Mouse (Mus musculus) heart, adult 18-20 months (tissue): ENCODE results near the gene Gfpt1. TPM values are rescaled to one million over a fixed set of nuclear protein-coding genes. Genes with fewer than 3 reads are reported as not detected.

Experiments used
- DNase-seq, 2 experiments: peaks; one replicate each; pipeline ENCODE4 v3.0.0; 2021 to 2022; ENCODE audit warnings: mixed read lengths in 1 of 2
- total RNA-seq, 2 experiments: library from RNA; stranded (reverse); gene quantifications; 2 replicates each; pipeline ENCODE4 v1.2.3; 2021

Gfpt1 gene
- total RNA-seq, 2 experiments from 2014 or later = 16.9 to 20.8 TPM

DNA sequence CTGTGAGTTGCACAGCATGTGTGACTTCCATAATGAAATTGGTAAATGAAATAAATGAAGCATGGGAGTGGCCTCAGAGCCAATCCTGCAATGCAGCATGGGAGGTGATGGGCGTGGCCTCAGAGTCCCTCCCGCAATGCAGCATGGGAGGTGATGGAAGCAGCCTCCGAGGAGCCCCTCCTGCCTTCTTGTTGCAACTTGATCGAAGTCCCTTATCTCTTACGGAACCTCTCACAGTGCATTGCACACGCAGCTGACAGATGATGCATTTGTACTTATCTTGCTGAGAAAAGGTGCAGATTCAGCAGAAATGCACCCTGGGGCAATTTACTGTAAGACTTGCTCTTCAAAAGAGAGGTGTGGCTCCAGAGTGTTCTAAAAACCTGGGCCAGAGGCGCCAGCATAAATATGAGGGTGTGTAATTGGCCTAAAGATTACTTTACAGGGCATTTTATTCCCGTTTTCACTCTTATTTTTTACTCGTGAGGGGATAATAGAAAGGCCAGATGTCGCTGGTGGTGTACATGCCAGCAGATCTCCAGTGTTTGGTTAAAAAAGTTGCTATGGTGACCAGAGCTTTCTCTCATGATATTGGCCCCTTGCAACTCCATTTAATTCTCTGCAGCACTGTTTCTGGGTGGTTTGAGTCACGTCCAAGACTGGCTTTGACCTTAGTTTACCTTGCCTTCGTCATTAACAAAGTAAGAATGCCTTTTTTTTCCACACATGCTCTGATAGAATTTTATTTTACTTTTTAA lies 97.3 kb downstream of the Gfpt1 start:
- DNase-seq = peak; percentile 32 to 34

Other genes starting within 250 kb of the Gfpt1 start
- gene Anxa4, start 249.3 kb upstream of the Gfpt1 start, total RNA-seq = 10 to 100 TPM; 34.8 to 37.3 TPM
- gene Aak1, start 193.3 kb upstream of the Gfpt1 start, total RNA-seq = 10 to 100 TPM; 81.2 to 83.4 TPM
- 10 to 100 TPM; 78.6 to 80.5 TPM for gene Nfu1, start 33.6 kb upstream of the Gfpt1 start, total RNA-seq
- not detected for gene D6Ertd527e, start 61.9 kb downstream of the Gfpt1 start, total RNA-seq